Mouse (Mus musculus): ENCODE results near the gene Lpin2. TPM values are rescaled to one million over a fixed set of nuclear protein-coding genes. Genes with fewer than 3 reads are reported as not detected.

Lpin2 gene
- polyA plus RNA-seq, 1 experiment from 2014 or later, result 93.2 TPM

- peaks cover 15% of the 10 kb centered on the region; the same call in 1 of the 2 replicates for H3K4me1 ChIP-seq (ENCODE audit: control insufficient read depth, insufficient read depth, low read length)
- no peak overlapping the region for H3K27ac ChIP-seq (ENCODE audit: low read depth, low read length)
- no peaks in the 10 kb centered on the region for H3K9me3 ChIP-seq (ENCODE audit: control insufficient read depth, low read length)
- no peak for ATAC-seq (ENCODE audit: low FRiP score, low TSS enrichment)
- no peak overlapping the region for H3K4me3 ChIP-seq (ENCODE audit: low read length)
- H3K36me3 ChIP-seq (ENCODE audit: control insufficient read depth, insufficient read depth, low read length), result no peaks in the 10 kb centered on the region
- no peak overlapping the region for H3K4me2 ChIP-seq (replicated peaks; ENCODE audit: low read depth, low read length)
- H3K9ac ChIP-seq (ENCODE audit: low read depth, low read length), result no peak overlapping the region
- H3K27me3 ChIP-seq (ENCODE audit: control insufficient read depth, insufficient read depth, low read length), result no peaks in the 10 kb centered on the region
- WGBS, result 71% methylated on average over 1 of the region's 1 CpGs
Measured at GRCm38 (mm10) chr17:71193485-71193884, 11.1 kb downstream of the Lpin2 start.

- H3K4me2 ChIP-seq (replicated peaks; ENCODE audit: low read depth, low read length), result no peak overlapping the region
- no peak overlapping the region for H3K4me3 ChIP-seq (ENCODE audit: low read length)
- H3K27ac ChIP-seq (ENCODE audit: low read depth, low read length), result no peak overlapping the region
- no peak for ATAC-seq (ENCODE audit: low FRiP score, low TSS enrichment)
- H3K4me1 ChIP-seq (ENCODE audit: control insufficient read depth, insufficient read depth, low read length), result peaks cover 15% of the 10 kb centered on the region; the same call in 1 of the 2 replicates
- no peak overlapping the region for H3K9ac ChIP-seq (ENCODE audit: low read depth, low read length)
- no peaks in the 10 kb centered on the region for H3K27me3 ChIP-seq (ENCODE audit: control insufficient read depth, insufficient read depth, low read length)
- WGBS, result 70% methylated on average over 3 of the region's 3 CpGs
- H3K36me3 ChIP-seq (ENCODE audit: control insufficient read depth, insufficient read depth, low read length), result no peaks in the 10 kb centered on the region
- H3K9me3 ChIP-seq (ENCODE audit: control insufficient read depth, low read length), result no peaks in the 10 kb centered on the region
Measured at GRCm38 (mm10) chr17:71194906-71195632, 12.7 kb downstream of the Lpin2 start.

GRCm38 (mm10) chr17:71195633-71196391 is 13.5 kb downstream of the Lpin2 start:
- no peak overlapping the region for H3K4me3 ChIP-seq (ENCODE audit: low read length)
- WGBS, result 52% methylated on average over 10 of the region's 10 CpGs
- no peaks in the 10 kb centered on the region for H3K36me3 ChIP-seq (ENCODE audit: control insufficient read depth, insufficient read depth, low read length)
- peak; percentile 26; the same call in 1 of the 2 replicates for ATAC-seq (ENCODE audit: low FRiP score, low TSS enrichment)
- no peak overlapping the region; the same call in 1 of the 2 replicates for H3K4me2 ChIP-seq (replicated peaks; ENCODE audit: low read depth, low read length)
- H3K27me3 ChIP-seq (ENCODE audit: control insufficient read depth, insufficient read depth, low read length), result no peaks in the 10 kb centered on the region
- H3K9ac ChIP-seq (ENCODE audit: low read depth, low read length), result no peak overlapping the region
- no peak overlapping the region for H3K27ac ChIP-seq (ENCODE audit: low read depth, low read length)
- H3K9me3 ChIP-seq (ENCODE audit: control insufficient read depth, low read length), result no peaks in the 10 kb centered on the region
- H3K4me1 ChIP-seq (ENCODE audit: control insufficient read depth, insufficient read depth, low read length), result peaks cover 15% of the 10 kb centered on the region; the same call in 1 of the 2 replicates

GRCm38 (mm10) chr17:71196415-71196814 is 14.1 kb downstream of the Lpin2 start:
- no peak overlapping the region for H3K27ac ChIP-seq (ENCODE audit: low read depth, low read length)
- H3K36me3 ChIP-seq (ENCODE audit: control insufficient read depth, insufficient read depth, low read length), result no peaks in the 10 kb centered on the region
- H3K4me1 ChIP-seq (ENCODE audit: control insufficient read depth, insufficient read depth, low read length), result peaks cover 15% of the 10 kb centered on the region; the same call in 1 of the 2 replicates
- H3K9me3 ChIP-seq (ENCODE audit: control insufficient read depth, low read length), result no peaks in the 10 kb centered on the region
- no peaks in the 10 kb centered on the region for H3K27me3 ChIP-seq (ENCODE audit: control insufficient read depth, insufficient read depth, low read length)
- no peak overlapping the region for H3K4me2 ChIP-seq (replicated peaks; ENCODE audit: low read depth, low read length)
- ATAC-seq (ENCODE audit: low FRiP score, low TSS enrichment), result no peak
- 64% methylated on average over 3 of the region's 3 CpGs for WGBS
- no peak overlapping the region for H3K4me3 ChIP-seq (ENCODE audit: low read length)
- H3K9ac ChIP-seq (ENCODE audit: low read depth, low read length), result no peak overlapping the region

- Histone ChIP-seq H3K9me3 (ENCODE audit: control insufficient read depth, low read length) (no peaks in the 10 kb centered on the region), H3K4me1 (ENCODE audit: control insufficient read depth, insufficient read depth, low read length) (peaks cover 13% of the 10 kb centered on the region), H3K4me2 (replicated peaks; ENCODE audit: low read depth, low read length) (no peak overlapping the region), H3K9ac (ENCODE audit: low read depth, low read length) (no peak overlapping the region), H3K36me3 (ENCODE audit: control insufficient read depth, insufficient read depth, low read length) (no peaks in the 10 kb centered on the region), H3K27me3 (ENCODE audit: control insufficient read depth, insufficient read depth, low read length) (no peaks in the 10 kb centered on the region), H3K27ac (ENCODE audit: low read depth, low read length) (no peak overlapping the region), H3K4me3 (ENCODE audit: low read length) (no peak overlapping the region)
- 74% methylated on average over 3 of the region's 3 CpGs for WGBS
- no peak for ATAC-seq (ENCODE audit: low FRiP score, low TSS enrichment)
Measured at GRCm38 (mm10) chr17:71199346-71199745, 17.0 kb downstream of the Lpin2 start.

GRCm38 (mm10) chr17:71202136-71202535 is 19.8 kb downstream of the Lpin2 start:
- 0 out of 2 replicates have a peak, but pooled peaks have one; percentile 16 for ATAC-seq (ENCODE audit: low FRiP score, low TSS enrichment)
- Histone ChIP-seq H3K27ac (ENCODE audit: low read depth, low read length) (no peak overlapping the region), H3K36me3 (ENCODE audit: control insufficient read depth, insufficient read depth, low read length) (no peaks in the 10 kb centered on the region), H3K27me3 (ENCODE audit: control insufficient read depth, insufficient read depth, low read length) (no peaks in the 10 kb centered on the region), H3K9me3 (ENCODE audit: control insufficient read depth, low read length) (no peaks in the 10 kb centered on the region), H3K4me1 (ENCODE audit: control insufficient read depth, insufficient read depth, low read length) (peaks cover 2% of the 10 kb centered on the region; the same call in 1 of the 2 replicates), H3K4me3 (ENCODE audit: low read length) (no peak overlapping the region), H3K9ac (ENCODE audit: low read depth, low read length) (no peak overlapping the region), H3K4me2 (replicated peaks; ENCODE audit: low read depth, low read length) (no peak overlapping the region)
- WGBS, result 74% methylated on average over 4 of the region's 4 CpGs

GRCm38 (mm10) chr17:71203998-71204808 is 21.8 kb downstream of the Lpin2 start:
- no peak overlapping the region for H3K9ac ChIP-seq (ENCODE audit: low read depth, low read length)
- peaks cover 2% of the 10 kb centered on the region; the same call in 1 of the 2 replicates for H3K4me1 ChIP-seq (ENCODE audit: control insufficient read depth, insufficient read depth, low read length)
- H3K4me2 ChIP-seq (replicated peaks; ENCODE audit: low read depth, low read length), result no peak overlapping the region
- H3K9me3 ChIP-seq (ENCODE audit: control insufficient read depth, low read length), result no peaks in the 10 kb centered on the region
- no peaks in the 10 kb centered on the region for H3K36me3 ChIP-seq (ENCODE audit: control insufficient read depth, insufficient read depth, low read length)
- H3K27me3 ChIP-seq (ENCODE audit: control insufficient read depth, insufficient read depth, low read length), result no peaks in the 10 kb centered on the region
- no peak for ATAC-seq (ENCODE audit: low FRiP score, low TSS enrichment)
- WGBS, result 89% methylated on average over 9 of the region's 9 CpGs
- H3K4me3 ChIP-seq (ENCODE audit: low read length), result no peak overlapping the region
- H3K27ac ChIP-seq (ENCODE audit: low read depth, low read length), result no peak overlapping the region

- Histone ChIP-seq H3K36me3 (ENCODE audit: control insufficient read depth, insufficient read depth, low read length) (no peaks in the 10 kb centered on the region), H3K4me1 (ENCODE audit: control insufficient read depth, insufficient read depth, low read length) (peaks cover 2% of the 10 kb centered on the region; the same call in 1 of the 2 replicates), H3K9me3 (ENCODE audit: control insufficient read depth, low read length) (no peaks in the 10 kb centered on the region), H3K27ac (ENCODE audit: low read depth, low read length) (no peak overlapping the region), H3K9ac (ENCODE audit: low read depth, low read length) (no peak overlapping the region), H3K4me2 (replicated peaks; ENCODE audit: low read depth, low read length) (no peak overlapping the region), H3K27me3 (ENCODE audit: control insufficient read depth, insufficient read depth, low read length) (no peaks in the 10 kb centered on the region), H3K4me3 (ENCODE audit: low read length) (no peak overlapping the region)
- WGBS, result 77% methylated on average over 6 of the region's 6 CpGs
- ATAC-seq (ENCODE audit: low FRiP score, low TSS enrichment), result no peak
Measured at GRCm38 (mm10) chr17:71204809-71205091, 22.4 kb downstream of the Lpin2 start.
